Mouse (Mus musculus) liver, postnatal 0 days (tissue): ENCODE measurements around the gene Paxip1.

Experiments
- CTCF ChIP-seq: sonication (generic); IDR thresholded peaks from 2 replicates; pipeline ENCODE4 v1.5.1; 2016; ENCODE audit warnings: antibody characterized with exemption, low read depth
- EP300 ChIP-seq: IDR thresholded peaks from 2 replicates; pipeline ENCODE4 v1.6.1; 2016; ENCODE audit warnings: antibody characterized with exemption, low read depth, mild to moderate bottlenecking

DNA sequence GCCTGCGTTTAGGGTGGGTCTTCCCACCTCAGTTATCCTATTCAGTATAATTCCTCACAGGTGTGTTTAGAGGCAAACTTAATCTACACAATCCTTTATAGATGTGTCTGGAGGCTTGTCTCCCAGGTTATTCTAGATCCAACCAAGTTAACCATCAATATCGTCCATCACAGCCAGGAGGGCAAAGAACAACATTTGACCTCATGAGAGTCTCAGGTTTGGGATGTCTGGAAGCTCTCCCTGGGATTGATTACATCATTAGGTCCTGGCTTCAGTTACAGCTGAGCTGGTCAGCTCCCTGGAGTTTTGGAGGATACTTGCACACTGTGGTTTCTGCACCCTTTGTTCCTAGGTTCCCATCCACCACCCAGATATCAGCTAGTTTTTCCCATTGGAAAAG is 43.6 kb upstream of the Paxip1 start:
- TF ChIP-seq CTCF (no peak), EP300 (no peak)
